Mouse (Mus musculus) midbrain, embryonic 10.5 days (tissue): ENCODE measurements around the gene Samd4b. TPM values are rescaled to one million over a fixed set of nuclear protein-coding genes. Genes with fewer than 3 reads are reported as not detected.
A peak's percentile ranks its signal among the peaks of the same experiment; 100 is the strongest.

ENCODE experiments used
- DNase-seq: peaks from one replicate; pipeline ENCODE4 v3.0.0-alpha.2; 2017; ENCODE audit warnings: low spot score
- H3K27ac ChIP-seq: fragments of 300-500 bp; sonication (generic); replicated peaks from 2 replicates; pipeline ENCODE4 v1.5.1; 2016; ENCODE audit warnings: mild to moderate bottlenecking
- H3K27me3 ChIP-seq: fragments of 300-500 bp; sonication (generic); 2 replicates; pipeline ENCODE4 v1.6.1; 2016; ENCODE audit warnings: low read depth, mild to moderate bottlenecking; ENCODE audit not compliant: poor library complexity, severe bottlenecking
- H3K36me3 ChIP-seq: fragments of 300-500 bp; sonication (generic); 2 replicates; pipeline ENCODE4 v1.6.1; 2016; ENCODE audit warnings: mild to moderate bottlenecking, moderate library complexity
- H3K4me1 ChIP-seq: fragments of 300-500 bp; sonication (generic); 2 replicates; pipeline ENCODE4 v1.6.1; 2016
- H3K4me3 ChIP-seq: fragments of 300-500 bp; sonication (generic); 2 replicates; pipeline ENCODE4 v1.5.1; 2016; ENCODE audit warnings: mild to moderate bottlenecking, moderate library complexity
- H3K9me3 ChIP-seq: fragments of 300-500 bp; sonication (generic); replicated peaks from 2 replicates; pipeline ENCODE4 v1.6.1; 2016; ENCODE audit warnings: mild to moderate bottlenecking
- WGBS: fragments of 180-500 bp; shearing (Covaris S2); methylation state at CpG from one replicate; pipeline ENCODE4 v1.1.7; 2016; 5-methylcytosine and 5-hydroxymethylcytosine counted together
- polyA plus RNA-seq: library from polyadenylated mRNA; unstranded; fragments of >200 nt; fragmentation: Nextera tagmentation; extraction: Ambion mirVana; gene quantifications from 2 replicates; pipeline ENCODE4 v1.2.1, GENCODE M21; 2016

Gene Samd4b
- polyA plus RNA-seq, 1 experiment from 2014 or later: 29.2 TPM

DNA sequence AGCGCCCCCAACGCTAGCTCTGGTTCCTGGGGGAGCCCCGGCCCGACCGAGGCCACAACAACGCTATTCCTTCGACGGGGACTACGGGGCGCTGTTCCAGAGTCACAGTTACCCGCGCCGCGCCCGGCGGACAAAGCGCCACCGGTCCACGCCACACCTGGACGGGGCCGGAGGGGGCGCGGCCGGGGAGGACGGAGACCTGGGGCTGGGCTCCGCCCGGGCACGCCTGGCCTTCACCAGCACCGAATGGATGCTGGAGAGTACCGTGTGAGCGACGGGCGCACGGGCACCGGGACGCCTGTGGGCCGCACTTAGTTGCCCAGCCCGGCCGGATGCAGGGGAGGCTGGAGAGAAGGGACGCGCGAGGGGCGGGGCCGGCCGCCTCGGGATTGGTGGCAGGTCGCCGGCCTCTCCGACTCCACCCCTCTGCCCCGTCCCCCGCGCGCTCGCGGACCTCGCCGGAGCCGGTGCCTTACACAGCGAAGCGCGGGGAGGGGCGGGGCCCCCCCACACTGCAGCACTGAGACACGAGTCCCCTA lies 130.7 kb downstream of the Samd4b start:
- Histone ChIP-seq H3K9me3 (no peaks in the 10 kb centered on the region), H3K4me1 (peaks cover 28% of the 10 kb centered on the region), H3K36me3 (peaks cover 30% of the 10 kb centered on the region), H3K27ac (peak overlapping the region; percentile 84), H3K27me3 (peaks cover 40% of the 10 kb centered on the region), H3K4me3 (peak overlapping the region; percentile 64)
- under 1% methylated on average over 62 of the region's 63 CpGs for WGBS
- DNase-seq: peak; percentile 76

DNA sequence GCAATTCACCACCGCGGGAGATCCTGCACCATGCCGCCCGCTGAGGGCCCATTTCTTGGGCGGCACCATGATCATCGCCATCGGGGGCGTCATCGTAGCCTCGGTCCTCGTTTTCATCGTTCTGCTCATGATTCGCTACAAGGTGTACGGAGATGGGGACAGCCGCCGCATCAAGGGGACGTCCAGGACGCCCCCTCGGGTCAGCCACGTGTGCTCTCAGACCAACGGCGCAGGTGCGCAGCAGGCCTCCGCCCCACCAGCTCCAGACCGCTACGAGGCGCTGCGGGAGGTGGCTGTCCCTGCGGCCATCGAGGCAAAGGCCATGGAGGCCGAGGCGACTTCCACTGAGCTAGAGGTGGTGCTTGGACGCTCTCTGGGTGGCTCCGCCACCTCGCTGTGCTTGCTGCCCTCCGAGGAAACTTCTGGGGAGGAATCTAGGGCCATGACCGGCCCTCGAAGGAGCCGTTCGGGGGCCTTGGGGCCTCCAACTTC lies 131.2 kb downstream of the Samd4b start:
- DNase-seq: no peak
- 11% methylated on average over 40 of the region's 40 CpGs for WGBS
- peak overlapping the region; percentile 64 for H3K4me3 ChIP-seq

DNA sequence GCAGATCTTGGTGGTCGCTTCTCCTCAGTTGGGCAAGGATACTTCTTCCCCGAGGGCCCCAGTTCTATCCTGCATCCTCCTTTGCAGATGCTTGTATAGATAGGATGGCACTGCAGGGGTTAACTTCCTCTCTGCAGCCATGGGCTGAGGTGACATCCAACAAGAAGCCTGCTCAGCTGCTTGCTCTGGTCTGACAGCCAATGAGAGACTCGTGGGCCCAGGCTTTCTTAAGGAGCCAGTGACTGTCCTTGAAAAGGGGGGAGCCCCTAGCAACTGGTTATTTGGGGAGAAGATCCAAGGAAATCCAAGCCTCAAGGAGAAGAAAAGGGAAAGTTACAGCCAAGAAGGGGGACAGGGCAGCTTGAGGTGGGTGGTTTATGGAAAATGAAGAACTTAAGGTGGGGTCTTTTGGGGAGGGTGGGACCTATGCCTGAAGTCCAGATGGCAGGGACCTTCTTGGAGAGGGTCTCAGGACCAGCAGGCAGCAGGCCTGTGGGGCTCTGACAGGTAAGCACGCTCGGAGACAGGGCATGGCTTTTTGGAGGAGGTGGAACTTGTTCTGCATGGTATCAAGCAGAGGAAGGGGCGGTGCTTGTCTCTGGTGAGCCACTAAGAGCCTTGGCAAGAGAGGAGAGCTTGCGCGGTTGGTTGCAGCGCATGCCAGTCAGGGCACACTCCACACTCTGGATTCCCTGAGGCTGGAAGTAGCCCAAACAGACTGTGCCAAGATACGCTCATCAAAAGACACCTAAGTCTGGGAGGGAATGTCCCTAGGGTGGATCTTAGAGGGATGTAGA lies 133.3 kb downstream of the Samd4b start:
- peaks cover 40% of the 10 kb centered on the region for H3K27me3 ChIP-seq
- H3K4me1 ChIP-seq: peaks cover 28% of the 10 kb centered on the region
- 0 out of 2 replicates have a peak overlapping the region, but pooled peaks have one; percentile 14 for H3K4me3 ChIP-seq
- DNase-seq: no peak
- no peaks in the 10 kb centered on the region for H3K9me3 ChIP-seq
- H3K27ac ChIP-seq: no peak overlapping the region
- peaks cover 57% of the 10 kb centered on the region for H3K36me3 ChIP-seq
- WGBS: 74% methylated on average over 10 of the region's 10 CpGs

More for the DNA sequence above, 131.2 kb downstream of the Samd4b start:
- Histone ChIP-seq H3K27ac (peak overlapping the region; percentile 84), H3K36me3 (peaks cover 35% of the 10 kb centered on the region), H3K27me3 (peaks cover 40% of the 10 kb centered on the region), H3K9me3 (no peaks in the 10 kb centered on the region), H3K4me1 (peaks cover 28% of the 10 kb centered on the region)

DNA sequence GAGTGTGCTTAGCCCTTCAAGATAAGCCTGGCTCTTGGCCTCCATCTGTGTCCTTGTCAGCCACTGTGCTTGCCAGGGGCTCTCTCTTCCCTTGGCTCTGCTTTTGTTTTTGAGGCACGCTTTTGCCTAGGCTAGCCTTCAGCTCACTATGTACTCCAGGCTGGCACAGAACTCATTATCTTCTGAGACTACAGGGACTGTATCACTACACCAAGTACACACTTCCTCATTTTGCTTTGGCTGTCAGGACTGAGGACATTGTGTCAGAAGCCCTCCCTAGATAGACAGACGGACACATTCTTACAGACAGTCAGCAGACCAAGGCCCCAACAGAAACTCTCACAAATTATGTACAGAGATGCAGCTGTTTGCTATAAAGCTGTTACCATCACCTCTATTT lies 135.2 kb downstream of the Samd4b start:
- Histone ChIP-seq H3K36me3 (peaks cover 75% of the 10 kb centered on the region), H3K27me3 (peaks cover 26% of the 10 kb centered on the region), H3K4me1 (peaks cover 24% of the 10 kb centered on the region), H3K27ac (no peak overlapping the region), H3K4me3 (no peak overlapping the region), H3K9me3 (no peaks in the 10 kb centered on the region)
- WGBS: 88% methylated on average over 2 of the region's 2 CpGs
- no peak for DNase-seq

DNA sequence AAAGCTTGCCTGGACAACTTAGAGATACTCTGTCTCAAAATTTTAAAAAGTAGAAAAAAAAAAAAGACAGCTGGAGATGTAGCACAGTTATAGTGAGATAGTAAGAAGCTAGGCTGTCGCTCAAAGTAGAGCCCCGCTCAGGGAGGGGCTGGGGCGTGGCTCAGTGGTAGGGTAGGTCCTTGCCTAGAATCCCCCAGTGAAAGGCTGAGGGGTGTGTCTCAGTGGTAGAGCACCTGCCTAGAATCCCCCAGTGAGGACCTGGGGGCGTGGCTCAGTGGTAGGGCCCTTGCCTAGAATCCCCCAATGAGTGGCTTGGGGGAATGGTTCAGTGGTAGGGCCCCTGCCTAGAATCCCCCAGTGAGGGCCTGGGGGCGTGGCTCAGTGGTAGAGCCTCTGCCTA lies 137.6 kb downstream of the Samd4b start:
- Histone ChIP-seq H3K9me3 (no peaks in the 10 kb centered on the region), H3K27me3 (0 out of 2 replicates have a peak, but pooled peaks cover 1% of the 10 kb centered on the region), H3K4me3 (no peak overlapping the region), H3K36me3 (peaks cover 97% of the 10 kb centered on the region), H3K4me1 (peaks cover 9% of the 10 kb centered on the region; the same call in 1 of the 2 replicates), H3K27ac (no peak overlapping the region)
- 93% methylated on average over 5 of the region's 5 CpGs for WGBS
- DNase-seq: no peak

DNA sequence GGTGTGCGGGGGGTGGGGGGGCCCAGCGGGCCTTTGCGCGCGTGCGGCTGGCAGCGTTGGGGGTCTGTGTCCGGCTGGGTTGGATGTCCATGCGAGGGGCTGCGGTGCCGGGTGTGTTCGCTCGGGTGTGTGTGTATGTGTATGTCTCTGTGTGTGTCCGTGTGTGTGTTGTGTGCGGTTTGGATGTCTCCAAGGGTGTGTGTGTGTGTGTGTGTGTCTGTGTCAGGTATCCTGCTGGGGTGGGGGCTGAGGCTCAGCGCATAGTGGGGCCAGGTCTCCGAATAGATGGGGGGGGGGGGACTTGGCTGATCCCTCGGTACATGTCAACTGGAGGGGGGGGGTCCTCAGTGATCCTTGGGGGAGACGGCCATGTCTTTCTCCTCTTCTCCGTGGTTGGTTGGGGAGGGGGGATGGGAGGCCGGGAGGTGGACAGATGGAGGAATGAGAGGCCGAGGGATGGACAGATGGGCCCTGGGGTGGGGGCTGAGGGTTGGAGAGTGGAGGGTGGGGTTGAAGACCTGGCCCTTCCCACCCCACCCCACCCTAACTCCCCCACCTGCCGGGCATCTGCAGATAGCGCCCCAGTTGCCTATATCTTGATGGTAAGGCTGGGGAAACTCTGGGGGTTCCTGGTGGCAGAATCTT lies 145.5 kb downstream of the Samd4b start:
- 2% methylated on average over 23 of the region's 24 CpGs for WGBS
- Histone ChIP-seq H3K4me3 (peak overlapping the region; percentile 95), H3K4me1 (peaks cover 26% of the 10 kb centered on the region), H3K9me3 (no peaks in the 10 kb centered on the region), H3K27me3 (no peaks in the 10 kb centered on the region), H3K27ac (peak overlapping the region; percentile 89), H3K36me3 (peaks cover 33% of the 10 kb centered on the region)
- no peak for DNase-seq

DNA sequence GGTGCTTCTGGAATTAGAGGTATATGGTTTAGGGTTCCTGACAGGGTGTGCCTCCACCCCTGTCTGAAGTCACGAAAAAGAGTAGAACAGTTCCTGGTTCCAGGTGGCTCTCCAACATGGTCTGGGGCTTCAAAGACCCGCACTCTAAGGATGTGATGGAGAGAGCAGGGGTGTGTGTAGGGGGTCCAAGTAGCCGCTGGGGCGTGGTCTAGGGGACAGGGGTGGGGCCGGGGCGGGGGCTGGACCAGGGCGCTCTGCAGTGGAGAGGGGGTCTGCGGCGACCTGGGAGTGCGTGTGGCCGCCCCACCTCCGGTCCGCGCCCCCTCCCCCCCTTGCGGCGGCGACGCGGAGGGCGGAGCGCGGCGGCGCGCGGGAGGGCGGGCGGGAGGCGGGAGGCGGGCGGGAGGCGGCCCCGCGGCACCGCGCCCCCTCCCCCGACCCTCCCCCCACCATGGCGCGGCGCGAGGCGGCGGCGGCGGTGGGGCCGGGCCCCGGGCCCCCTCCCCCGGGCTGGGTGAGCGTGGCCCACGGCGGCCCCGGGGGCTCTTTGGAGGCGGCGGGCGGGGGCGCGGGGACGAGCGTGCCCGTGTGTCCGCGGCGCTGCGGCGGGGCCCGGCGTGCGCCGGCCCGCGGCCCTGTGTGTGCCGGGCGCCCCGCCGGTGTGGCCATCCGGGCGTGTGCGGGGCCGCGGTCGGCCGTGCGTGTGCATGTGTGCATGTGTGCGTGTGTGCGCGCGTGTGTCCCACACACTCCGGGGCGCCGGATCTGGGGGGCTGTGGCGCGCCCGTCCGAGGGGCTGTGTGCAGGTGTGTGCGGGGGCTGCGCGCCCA lies 146.2 kb downstream of the Samd4b start, which contains the start of gene Lrfn1:
Gene Lrfn1, plus strand, starts transcription at position 450 of the 830 bp plus-strand sequence.
- Histone ChIP-seq H3K36me3 (peaks cover 26% of the 10 kb centered on the region), H3K9me3 (no peaks in the 10 kb centered on the region), H3K4me3 (peak within 1 kb of the TSS; percentile 95), H3K27me3 (no peaks in the 10 kb centered on the region), H3K4me1 (peaks cover 33% of the 10 kb centered on the region), H3K27ac (peak within 1 kb of the TSS; percentile 89)
- DNase-seq: peak; percentile 53
- 6% methylated on average over 55 of the region's 97 CpGs for whole genome bisulfite sequencing

DNA sequence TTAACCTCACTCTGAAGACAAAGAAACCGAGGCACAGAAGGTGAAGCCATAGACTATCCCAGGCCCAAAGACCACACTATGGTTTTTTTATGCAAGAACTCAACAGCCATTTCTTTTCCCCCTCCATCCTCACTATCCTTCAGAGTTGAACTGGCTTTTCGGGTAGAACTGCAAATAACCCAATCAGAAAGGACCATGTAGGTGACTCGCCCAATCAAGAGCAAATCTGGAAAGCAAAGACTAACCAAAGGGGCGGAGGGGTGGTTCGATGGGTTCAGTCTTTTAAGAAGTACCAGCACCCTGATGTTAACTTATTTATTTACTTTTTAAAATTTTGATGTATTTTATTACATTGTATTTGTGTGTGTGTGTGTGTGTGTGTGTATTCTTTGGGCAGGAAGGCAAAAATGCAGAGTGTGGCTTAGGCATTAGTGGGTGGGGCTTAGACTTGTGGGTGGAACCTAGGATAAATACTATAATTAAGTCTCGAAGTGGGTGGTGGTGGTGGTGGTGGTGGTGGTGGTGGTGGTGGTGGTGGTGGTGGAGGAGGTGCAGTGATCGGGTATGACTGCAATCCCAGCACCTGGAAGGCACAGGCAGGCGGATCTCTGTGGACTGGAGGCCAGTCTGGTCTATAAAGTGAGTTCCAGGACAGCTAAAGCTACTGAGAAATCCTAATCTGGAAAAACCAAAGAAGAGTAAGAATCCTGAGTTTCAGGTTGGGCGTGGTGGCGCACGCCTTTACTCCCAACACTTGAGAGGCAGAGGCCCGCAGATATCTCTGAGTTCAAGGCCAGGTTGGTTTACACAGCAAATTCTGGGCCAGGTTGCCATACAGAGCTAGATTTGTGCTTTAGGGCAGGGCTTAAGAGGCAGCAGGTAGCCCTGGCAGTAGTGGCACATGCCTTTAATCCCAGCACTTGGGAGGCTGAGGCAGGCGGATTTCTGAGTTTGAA lies 149.8 kb downstream of the Samd4b start:
- no peaks in the 10 kb centered on the region for H3K36me3 ChIP-seq
- H3K27me3 ChIP-seq: peaks cover 13% of the 10 kb centered on the region
- no peak overlapping the region for H3K27ac ChIP-seq
- H3K4me3 ChIP-seq: no peak overlapping the region
- no peaks in the 10 kb centered on the region for H3K9me3 ChIP-seq
- 66% methylated on average over 13 of the region's 13 CpGs for WGBS
- DNase-seq: no peak
- peaks cover 30% of the 10 kb centered on the region for H3K4me1 ChIP-seq

DNA sequence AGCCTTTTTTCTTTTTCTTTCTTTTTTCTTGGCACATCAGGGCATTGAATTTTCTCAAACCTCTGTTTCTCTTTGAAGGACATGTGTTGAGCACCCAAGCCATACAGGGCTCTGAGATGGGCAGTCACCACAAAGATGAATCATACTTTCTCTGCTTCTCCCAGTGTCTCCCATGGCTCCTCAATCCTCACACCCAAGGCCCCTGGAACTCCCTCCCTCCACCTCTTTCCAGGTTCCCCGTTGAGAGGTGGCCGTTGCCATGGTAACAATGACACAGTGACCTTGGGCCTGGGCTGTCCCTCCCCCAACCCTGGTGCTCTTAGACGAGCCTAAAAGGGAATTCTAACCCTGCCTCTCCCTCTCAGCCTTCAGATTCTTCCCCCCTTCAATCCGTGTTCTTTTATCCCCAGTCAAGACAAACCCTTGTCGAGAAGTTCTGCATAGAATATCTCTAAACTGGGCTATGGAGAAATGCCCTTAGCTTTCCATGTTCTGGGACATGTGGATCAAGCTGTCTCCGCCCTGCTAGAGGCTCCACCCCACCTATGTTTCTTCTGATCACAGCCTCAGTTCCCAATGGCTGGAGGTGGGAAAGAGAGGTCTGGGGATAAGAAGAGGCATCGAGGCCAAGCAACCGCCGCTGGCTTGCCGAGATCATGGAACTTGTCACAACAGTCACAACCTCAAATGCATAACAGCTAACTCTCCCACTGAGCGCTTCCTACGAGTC lies 150.7 kb downstream of the Samd4b start:
- H3K4me1 ChIP-seq: peaks cover 25% of the 10 kb centered on the region
- no peak overlapping the region for H3K4me3 ChIP-seq
- H3K27me3 ChIP-seq: peaks cover 13% of the 10 kb centered on the region
- H3K36me3 ChIP-seq: no peaks in the 10 kb centered on the region
- H3K9me3 ChIP-seq: no peaks in the 10 kb centered on the region
- 0 out of 2 replicates have a peak overlapping the region, but pooled peaks have one; percentile 28 for H3K27ac ChIP-seq
- WGBS: 19% methylated on average over 12 of the region's 12 CpGs
- peak; percentile 42 for DNase-seq

DNA sequence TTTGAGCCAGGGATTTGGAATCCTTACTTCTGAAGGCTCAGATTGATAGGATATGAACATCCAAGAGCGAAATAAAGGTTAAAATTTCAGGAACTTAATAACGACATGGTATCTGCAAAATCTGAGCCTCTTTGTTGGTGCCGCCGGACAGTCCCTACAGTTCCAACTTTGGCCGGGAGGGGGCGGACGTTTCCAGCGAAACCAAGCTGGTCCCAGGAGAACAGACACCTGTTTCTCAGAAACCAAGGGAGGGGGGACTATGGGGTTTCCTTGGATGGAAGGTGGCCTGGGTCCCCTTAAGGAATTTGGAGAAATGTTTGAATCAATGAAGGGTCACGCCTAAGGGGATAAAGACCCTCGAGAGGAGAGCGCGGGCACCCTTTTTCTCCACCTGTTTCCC lies 151.5 kb downstream of the Samd4b start:
- no peak overlapping the region for H3K27ac ChIP-seq
- H3K36me3 ChIP-seq: no peaks in the 10 kb centered on the region
- no peaks in the 10 kb centered on the region for H3K9me3 ChIP-seq
- DNase-seq: peak; percentile 80
- H3K4me1 ChIP-seq: peaks cover 20% of the 10 kb centered on the region
- 9% methylated on average over 12 of the region's 12 CpGs for WGBS
- H3K27me3 ChIP-seq: peaks cover 13% of the 10 kb centered on the region
- H3K4me3 ChIP-seq: no peak overlapping the region
